Mouse (Mus musculus): ENCODE measurements around the gene Gng4. TPM values are rescaled to one million over a fixed set of nuclear protein-coding genes. Genes with fewer than 3 reads are reported as not detected.
A peak's percentile ranks its signal among the peaks of the same experiment; 100 is the strongest.

Gene Gng4
- total and polyA plus RNA-seq, 2 experiments from 2014 or later: 115 to 142 TPM

- H3K9me3 ChIP-seq (ENCODE audit: low read length): no peaks in the 10 kb centered on the region
- no peak overlapping the region for H3K4me3 ChIP-seq (ENCODE audit: low read length)
- DNase-seq (ENCODE audit: low spot score) (no peak), ATAC-seq (no peak)
- H3K4me2 ChIP-seq (ENCODE audit: low read depth, low read length): no peak overlapping the region
- no peaks in the 10 kb centered on the region for H3K36me3 ChIP-seq (ENCODE audit: insufficient read depth, low read length)
- no peak for TF ChIP-seq CTCF (IDR thresholded peaks at IDR 0.05; ENCODE audit: low read depth)
- no peaks in the 10 kb centered on the region for H3K27me3 ChIP-seq (ENCODE audit: insufficient read depth, low read length)
- WGBS: 25% methylated on average over 1 of the region's 1 CpGs
- no peaks in the 10 kb centered on the region for H3K4me1 ChIP-seq (ENCODE audit: insufficient read depth, low read length)
- no peak overlapping the region for H3K27ac ChIP-seq
- H3K9ac ChIP-seq (replicated peaks; ENCODE audit: low read length): no peak overlapping the region
Measured at GRCm38 (mm10) chr13:13828125-13828524, 44.3 kb downstream of the Gng4 start.

- DNase-seq (ENCODE audit: low spot score) (peak; percentile 15), ATAC-seq (0 out of 2 replicates have a peak, but pooled peaks have one; percentile 21)
- Histone ChIP-seq H3K9me3 (ENCODE audit: low read length) (no peaks in the 10 kb centered on the region), H3K27me3 (ENCODE audit: insufficient read depth, low read length) (no peaks in the 10 kb centered on the region), H3K4me2 (ENCODE audit: low read depth, low read length) (no peak overlapping the region), H3K4me3 (ENCODE audit: low read length) (no peak overlapping the region), H3K9ac (replicated peaks; ENCODE audit: low read length) (no peak overlapping the region), H3K36me3 (ENCODE audit: insufficient read depth, low read length) (no peaks in the 10 kb centered on the region), H3K4me1 (ENCODE audit: insufficient read depth, low read length) (no peaks in the 10 kb centered on the region), H3K27ac (no peak overlapping the region)
- 55% methylated on average over 4 of the region's 4 CpGs for WGBS
- TF ChIP-seq CTCF (IDR thresholded peaks at IDR 0.05; ENCODE audit: low read depth): no peak
Measured at GRCm38 (mm10) chr13:13830469-13831074, 46.7 kb downstream of the Gng4 start.

GRCm38 (mm10) chr13:13835180-13835579, 51.3 kb downstream of the Gng4 start:
- Histone ChIP-seq H3K4me1 (ENCODE audit: insufficient read depth, low read length) (no peaks in the 10 kb centered on the region), H3K27ac (no peak overlapping the region), H3K4me3 (ENCODE audit: low read length) (no peak overlapping the region), H3K27me3 (ENCODE audit: insufficient read depth, low read length) (no peaks in the 10 kb centered on the region), H3K36me3 (ENCODE audit: insufficient read depth, low read length) (no peaks in the 10 kb centered on the region), H3K4me2 (ENCODE audit: low read depth, low read length) (no peak overlapping the region), H3K9me3 (ENCODE audit: low read length) (no peaks in the 10 kb centered on the region), H3K9ac (replicated peaks; ENCODE audit: low read length) (no peak overlapping the region)
- WGBS: 62% methylated on average over 2 of the region's 2 CpGs
- no peak for DNase-seq (ENCODE audit: low spot score)
- ATAC-seq: no peak
- peak; percentile 42 for TF ChIP-seq CTCF (IDR thresholded peaks at IDR 0.05; ENCODE audit: low read depth)

- H3K4me3 ChIP-seq (ENCODE audit: low read length): no peak overlapping the region
- no peaks in the 10 kb centered on the region for H3K27me3 ChIP-seq (ENCODE audit: insufficient read depth, low read length)
- H3K4me1 ChIP-seq (ENCODE audit: insufficient read depth, low read length): no peaks in the 10 kb centered on the region
- DNase-seq (ENCODE audit: low spot score): no peak
- H3K4me2 ChIP-seq (ENCODE audit: low read depth, low read length): no peak overlapping the region
- WGBS: 68% methylated on average over 4 of the region's 4 CpGs
- no peak for TF ChIP-seq CTCF (IDR thresholded peaks at IDR 0.05; ENCODE audit: low read depth)
- H3K27ac ChIP-seq: no peak overlapping the region
- H3K9ac ChIP-seq (replicated peaks; ENCODE audit: low read length): no peak overlapping the region
- H3K9me3 ChIP-seq (ENCODE audit: low read length): no peaks in the 10 kb centered on the region
- H3K36me3 ChIP-seq (ENCODE audit: insufficient read depth, low read length): no peaks in the 10 kb centered on the region
- no peak for ATAC-seq
Measured at GRCm38 (mm10) chr13:13845021-13845420, 61.2 kb downstream of the Gng4 start.

GRCm38 (mm10) chr13:13847075-13847599, 63.3 kb downstream of the Gng4 start:
- Histone ChIP-seq H3K27me3 (ENCODE audit: insufficient read depth, low read length) (no peaks in the 10 kb centered on the region), H3K4me2 (ENCODE audit: low read depth, low read length) (no peak overlapping the region), H3K9me3 (ENCODE audit: low read length) (no peaks in the 10 kb centered on the region), H3K27ac (no peak overlapping the region), H3K4me3 (ENCODE audit: low read length) (no peak overlapping the region), H3K4me1 (ENCODE audit: insufficient read depth, low read length) (no peaks in the 10 kb centered on the region), H3K9ac (replicated peaks; ENCODE audit: low read length) (no peak overlapping the region), H3K36me3 (ENCODE audit: insufficient read depth, low read length) (no peaks in the 10 kb centered on the region)
- WGBS: 75% methylated on average over 3 of the region's 3 CpGs
- ATAC-seq (no peak), DNase-seq (ENCODE audit: low spot score) (no peak)
- TF ChIP-seq CTCF (IDR thresholded peaks at IDR 0.05; ENCODE audit: low read depth): no peak

GRCm38 (mm10) chr13:13857190-13857589, 73.3 kb downstream of the Gng4 start:
- no peaks in the 10 kb centered on the region for H3K9me3 ChIP-seq (ENCODE audit: low read length)
- H3K4me1 ChIP-seq (ENCODE audit: insufficient read depth, low read length): no peaks in the 10 kb centered on the region
- no peaks in the 10 kb centered on the region for H3K27me3 ChIP-seq (ENCODE audit: insufficient read depth, low read length)
- TF ChIP-seq CTCF (IDR thresholded peaks at IDR 0.05; ENCODE audit: low read depth): no peak
- no peak for DNase-seq (ENCODE audit: low spot score)
- 66% methylated on average over 4 of the region's 4 CpGs for WGBS
- H3K27ac ChIP-seq: no peak overlapping the region
- H3K9ac ChIP-seq (replicated peaks; ENCODE audit: low read length): no peak overlapping the region
- no peaks in the 10 kb centered on the region for H3K36me3 ChIP-seq (ENCODE audit: insufficient read depth, low read length)
- no peak overlapping the region for H3K4me3 ChIP-seq (ENCODE audit: low read length)
- no peak overlapping the region for H3K4me2 ChIP-seq (ENCODE audit: low read depth, low read length)
- ATAC-seq: no peak

- no peak for TF ChIP-seq CTCF (IDR thresholded peaks at IDR 0.05; ENCODE audit: low read depth)
- no peak overlapping the region for H3K9ac ChIP-seq (replicated peaks; ENCODE audit: low read length)
Measured at GRCm38 (mm10) chr13:13862346-13862745, 78.5 kb downstream of the Gng4 start.

More at GRCm38 (mm10) chr13:13862346-13862745, 78.5 kb downstream of the Gng4 start:
- ATAC-seq (0 out of 2 replicates have a peak, but pooled peaks have one; percentile 49), DNase-seq (ENCODE audit: low spot score) (no peak)
- H3K27ac ChIP-seq: no peak overlapping the region
- H3K4me1 ChIP-seq (ENCODE audit: insufficient read depth, low read length): no peaks in the 10 kb centered on the region
- 40% methylated on average over 11 of the region's 11 CpGs for WGBS
- H3K36me3 ChIP-seq (ENCODE audit: insufficient read depth, low read length): no peaks in the 10 kb centered on the region
- H3K9me3 ChIP-seq (ENCODE audit: low read length): no peaks in the 10 kb centered on the region
- H3K4me3 ChIP-seq (ENCODE audit: low read length): no peak overlapping the region
- no peak overlapping the region for H3K4me2 ChIP-seq (ENCODE audit: low read depth, low read length)
- H3K27me3 ChIP-seq (ENCODE audit: insufficient read depth, low read length): no peaks in the 10 kb centered on the region
